Mouse (Mus musculus) lung, embryonic 14.5 days (tissue): Measurements from ENCODE around the gene 9130019O22Rik. TPM values are rescaled to one million over a fixed set of nuclear protein-coding genes. Genes with fewer than 3 reads are reported as not detected.
"Not testable (repeated sequence)": the region's sequence is repeated elsewhere in the genome, so short reads cannot be mapped to it uniquely, and the experiment has no call there.

Experiments
- ATAC-seq: fragments of 200-750 bp; cut with Nextera tagmentation; 2 replicates; pipeline ENCODE4 v1.8.0; 2017; ENCODE audit warnings: mild to moderate bottlenecking, moderate TSS enrichment, moderate library complexity; ENCODE audit not compliant: insufficient read depth
- DNase-seq: peaks from one replicate; pipeline ENCODE4 v3.0.0-alpha.2; 2015
- H3K27ac ChIP-seq: fragments of 300-500 bp; sonication (generic); 2 replicates; pipeline ENCODE4 v1.5.1; 2014; ENCODE audit warnings: low read depth, mild to moderate bottlenecking, moderate library complexity
- H3K27me3 ChIP-seq: fragments of 300-500 bp; sonication (generic); 2 replicates; pipeline ENCODE4 v1.6.1; 2014; ENCODE audit warnings: low read length, control low read depth; ENCODE audit not compliant: insufficient read depth
- H3K36me3 ChIP-seq: fragments of 300-500 bp; sonication (generic); 2 replicates; pipeline ENCODE4 v1.6.1; 2014; ENCODE audit warnings: control low read depth; ENCODE audit not compliant: insufficient read depth
- H3K4me1 ChIP-seq: fragments of 300-500 bp; sonication (generic); 2 replicates; pipeline ENCODE4 v1.6.1; 2014; ENCODE audit warnings: antibody characterized with exemption, control low read depth; ENCODE audit not compliant: insufficient read depth
- H3K4me2 ChIP-seq: fragments of 300-500 bp; sonication (generic); 2 replicates; pipeline ENCODE4 v1.6.1; 2014; ENCODE audit warnings: mild to moderate bottlenecking
- H3K4me3 ChIP-seq: fragments of 300-500 bp; sonication (generic); 2 replicates; pipeline ENCODE4 v1.5.1; 2014; ENCODE audit warnings: low read depth, low read length
- H3K9ac ChIP-seq: fragments of 300-500 bp; sonication (generic); 2 replicates; pipeline ENCODE4 v1.6.1; 2014
- H3K9me3 ChIP-seq: fragments of 300-500 bp; sonication (generic); 2 replicates; pipeline ENCODE4 v1.6.1; 2016; ENCODE audit warnings: low read depth, low read length, control low read depth
- CTCF ChIP-seq: IDR thresholded peaks from 2 replicates; pipeline ENCODE4 v1.5.1; 2016; ENCODE audit warnings: antibody characterized with exemption, low read depth
- WGBS: fragments of 180-500 bp; shearing (Covaris S2); extraction: QIAGEN DNeasy Blood & Tissue Kit; methylation state at CpG from one replicate; pipeline ENCODE4 v1.1.7; 2014; 5-methylcytosine and 5-hydroxymethylcytosine counted together
- polyA plus RNA-seq: library from polyadenylated mRNA; unstranded; fragments of >200 nt; fragmentation: Nextera tagmentation; extraction: Ambion mirVana; gene quantifications from 2 replicates; pipeline ENCODE4 v1.2.1, GENCODE M21; 2014

The 9130019O22Rik gene
- polyA plus RNA-seq, 1 experiment from 2014 or later, result 5.6 TPM

DNA sequence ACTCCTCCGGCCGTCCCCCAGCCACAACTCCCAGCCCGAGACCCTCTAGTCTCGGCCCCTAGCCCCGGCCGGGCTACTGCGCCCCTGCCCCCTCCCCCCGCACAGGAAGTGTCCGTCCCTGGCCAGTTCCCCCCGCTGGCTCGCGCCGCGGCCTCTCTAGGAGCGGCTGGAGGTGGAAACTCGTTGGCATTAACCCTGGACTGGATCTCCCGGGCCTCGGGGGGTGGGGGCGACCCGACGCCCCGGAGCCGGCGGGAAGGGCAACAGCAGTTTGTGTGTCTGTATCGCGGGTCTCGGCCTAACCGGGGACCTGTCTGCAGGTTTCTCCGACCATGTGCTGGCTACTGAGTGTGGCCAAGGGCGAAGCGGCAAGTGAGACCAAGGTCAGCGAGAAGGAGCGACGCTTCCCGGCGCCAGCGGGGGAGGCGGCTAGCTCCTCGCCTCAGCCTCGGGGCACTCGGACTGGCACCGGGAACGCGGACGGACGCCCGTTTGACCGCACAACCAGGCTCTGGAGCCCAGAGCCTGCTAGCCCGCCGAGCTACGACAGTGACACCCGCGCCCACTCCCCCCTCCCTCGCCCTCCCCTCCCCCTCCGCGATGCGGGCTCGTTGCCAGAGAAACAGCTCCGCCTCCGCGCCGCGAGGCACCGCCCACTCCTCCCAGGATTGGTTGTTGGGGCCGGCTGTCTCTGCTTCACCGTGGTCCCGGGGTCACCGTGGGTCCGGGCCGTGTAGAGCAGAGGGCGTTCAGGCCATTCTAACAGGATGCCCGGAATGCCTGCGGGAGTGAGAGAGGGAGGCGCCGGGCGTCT, 41.2 kb downstream of the 9130019O22Rik start, which contains the start of gene Zfp768:
Gene Zfp768 (minus strand): TSS at position 78 of the 814 bp plus-strand sequence.
- peak within 1 kb of the TSS; percentile 92 for H3K9ac ChIP-seq
- 0 out of 2 replicates have a peak, but pooled peaks cover 4% of the 10 kb centered on the region for H3K4me1 ChIP-seq
- H3K4me2 ChIP-seq, result peak within 1 kb of the TSS; percentile 66
- H3K36me3 ChIP-seq, result peaks cover 28% of the 10 kb centered on the region
- ATAC-seq (peak; percentile 93), DNase-seq (peak; percentile 94)
- H3K27me3 ChIP-seq, result no peaks in the 10 kb centered on the region
- H3K4me3 ChIP-seq, result peak within 1 kb of the TSS; percentile 85
- under 1% methylated on average over 71 of the region's 76 CpGs for WGBS
- H3K27ac ChIP-seq, result peak within 1 kb of the TSS; percentile 94
- no peak for TF ChIP-seq CTCF
- no peaks in the 10 kb centered on the region for H3K9me3 ChIP-seq

GRCm38 (mm10) chr7:127345092-127345491, 41.9 kb downstream of the 9130019O22Rik start:
- Histone ChIP-seq H3K4me3 (peak overlapping the region; percentile 85), H3K4me1 (0 out of 2 replicates have a peak, but pooled peaks cover 4% of the 10 kb centered on the region), H3K4me2 (peak overlapping the region; percentile 66), H3K9ac (peak overlapping the region; percentile 92), H3K27ac (peak overlapping the region; percentile 94), H3K36me3 (peaks cover 28% of the 10 kb centered on the region), H3K9me3 (no peaks in the 10 kb centered on the region), H3K27me3 (no peaks in the 10 kb centered on the region)
- TF ChIP-seq CTCF, result no peak
- ATAC-seq (peak; percentile 29; the same call in 1 of the 2 replicates), DNase-seq (peak; percentile 56)
- WGBS, result under 1% methylated on average over 41 of the region's 42 CpGs

DNA sequence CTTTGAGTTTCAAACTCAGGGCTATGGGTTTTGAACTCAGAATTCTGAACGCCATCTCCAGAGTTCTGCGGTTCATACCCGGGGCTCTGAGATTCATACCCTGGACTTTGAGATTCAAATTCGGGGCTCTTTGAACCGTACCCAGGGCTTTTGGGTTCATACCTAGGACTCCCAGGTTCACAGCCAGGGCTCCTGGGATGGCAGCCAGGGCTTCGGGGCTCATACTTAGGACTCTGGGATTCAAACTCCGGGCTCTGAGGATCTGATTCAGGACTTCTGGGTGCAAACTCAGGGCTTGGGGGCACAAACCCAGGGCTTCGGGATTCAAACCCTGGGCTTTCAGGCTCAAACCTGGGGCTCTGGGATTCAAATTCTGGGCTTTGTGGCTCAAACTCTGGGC, 42.6 kb downstream of the 9130019O22Rik start:
- no peak for DNase-seq
- no peak for ATAC-seq
- peak overlapping the region; percentile 85 for H3K4me3 ChIP-seq
- H3K4me2 ChIP-seq, result peak overlapping the region; percentile 66
- H3K4me1 ChIP-seq, result 0 out of 2 replicates have a peak, but pooled peaks cover 4% of the 10 kb centered on the region
- H3K27me3 ChIP-seq, result no peaks in the 10 kb centered on the region
- peak overlapping the region; percentile 92 for H3K9ac ChIP-seq
- H3K36me3 ChIP-seq, result peaks cover 28% of the 10 kb centered on the region
- no peak overlapping the region for H3K27ac ChIP-seq
- H3K9me3 ChIP-seq, result no peaks in the 10 kb centered on the region
- no peak for TF ChIP-seq CTCF
- WGBS, result 89% methylated on average over 8 of the region's 8 CpGs

GRCm38 (mm10) chr7:127343351-127344019, 43.5 kb downstream of the 9130019O22Rik start:
- TF ChIP-seq CTCF, result no peak
- Histone ChIP-seq H3K4me3 (no peak overlapping the region), H3K9me3 (no peaks in the 10 kb centered on the region), H3K4me1 (0 out of 2 replicates have a peak, but pooled peaks cover 4% of the 10 kb centered on the region), H3K36me3 (peaks cover 28% of the 10 kb centered on the region), H3K9ac (no peak overlapping the region), H3K27me3 (no peaks in the 10 kb centered on the region), H3K27ac (no peak overlapping the region), H3K4me2 (no peak overlapping the region)
- WGBS, result 91% methylated on average over 38 of the region's 38 CpGs
- no peak for DNase-seq
- no peak for ATAC-seq

- H3K4me3 ChIP-seq, result no peak overlapping the region
- no peak overlapping the region for H3K27ac ChIP-seq
- TF ChIP-seq CTCF, result no peak
- no peak overlapping the region for H3K4me2 ChIP-seq
- peaks cover 28% of the 10 kb centered on the region for H3K36me3 ChIP-seq
- DNase-seq (no peak), ATAC-seq (no peak)
- H3K9ac ChIP-seq, result no peak overlapping the region
- 0 out of 2 replicates have a peak, but pooled peaks cover 4% of the 10 kb centered on the region for H3K4me1 ChIP-seq
- H3K27me3 ChIP-seq, result no peaks in the 10 kb centered on the region
- WGBS, result 94% methylated on average over 7 of the region's 7 CpGs
- no peaks in the 10 kb centered on the region for H3K9me3 ChIP-seq
Observed at GRCm38 (mm10) chr7:127342888-127343287, 44.1 kb downstream of the 9130019O22Rik start.

- Histone ChIP-seq H3K9me3 (no peaks in the 10 kb centered on the region), H3K27me3 (no peaks in the 10 kb centered on the region), H3K4me1 (0 out of 2 replicates have a peak, but pooled peaks cover 4% of the 10 kb centered on the region), H3K4me2 (no peak overlapping the region), H3K9ac (no peak overlapping the region), H3K4me3 (no peak overlapping the region), H3K36me3 (peaks cover 28% of the 10 kb centered on the region), H3K27ac (no peak overlapping the region)
- no peak for DNase-seq
- TF ChIP-seq CTCF, result 0 out of 2 replicates have a peak, but pooled peaks have one; percentile 18
- 53% methylated on average over 4 of the region's 4 CpGs for WGBS
- ATAC-seq, result no peak
Observed at GRCm38 (mm10) chr7:127342332-127342731, 44.6 kb downstream of the 9130019O22Rik start.

DNA sequence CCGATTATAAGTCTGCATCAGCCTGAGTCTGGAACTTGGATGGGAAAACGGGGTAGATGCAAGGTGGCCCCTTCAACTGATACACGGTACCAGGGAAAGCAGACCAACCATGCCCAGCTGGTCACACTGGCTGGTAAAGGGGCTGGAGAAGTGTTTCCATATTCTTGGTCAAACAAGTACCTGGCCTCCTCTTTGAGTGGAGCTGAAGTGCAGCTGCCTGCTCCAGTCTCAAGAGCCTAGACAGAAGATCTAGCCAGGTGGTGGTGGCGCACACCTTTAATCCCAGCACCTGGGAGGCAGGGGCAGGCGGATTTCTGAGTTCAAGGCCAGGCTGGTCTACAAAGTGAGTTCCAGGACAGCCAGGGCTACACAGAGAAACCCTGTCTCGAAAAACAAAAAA, 45.1 kb downstream of the 9130019O22Rik start:
- DNase-seq, H3K27me3 ChIP-seq, H3K9ac ChIP-seq, ATAC-seq, H3K27ac ChIP-seq, H3K9me3 ChIP-seq, H3K4me2 ChIP-seq, H3K4me1 ChIP-seq, H3K4me3 ChIP-seq: not testable (repeated sequence)
- peaks cover 28% of the 10 kb centered on the region for H3K36me3 ChIP-seq
- WGBS, result 91% methylated on average over 6 of the region's 6 CpGs
